Mouse (Mus musculus): Measurements from ENCODE around the gene Espn.

DNA sequence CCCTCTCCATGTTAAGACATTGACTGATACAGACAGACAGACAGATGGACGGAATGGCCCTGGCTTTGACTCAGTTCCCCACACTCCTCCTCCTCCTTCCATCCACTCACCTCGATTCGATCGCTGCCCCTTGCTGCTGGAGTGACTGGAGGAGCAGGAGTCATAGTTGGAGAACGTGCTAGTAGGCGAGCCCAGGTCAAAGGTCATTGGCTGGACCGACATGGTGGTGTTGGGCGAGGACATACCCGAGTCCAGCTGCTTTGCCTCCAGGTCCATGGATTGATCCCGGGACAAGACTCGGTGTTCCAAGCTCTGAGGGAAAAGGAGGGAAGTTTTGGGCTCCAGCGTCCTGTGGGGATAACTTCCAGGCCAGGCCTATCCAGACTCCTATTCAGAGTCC, 16.8 kb downstream of the Espn start:
- no peak for TF ChIP-seq EP300 (IDR thresholded peaks at IDR 0.05; ENCODE audit: insufficient read depth, low read depth, low read length)
- no peak for TF ChIP-seq CTCF (IDR thresholded peaks at IDR 0.05)

Measured in heart, adult 2 months (tissue).